Mouse (Mus musculus) heart, postnatal 0 days (tissue): ENCODE measurements around the gene Kif23. TPM values are rescaled to one million over a fixed set of nuclear protein-coding genes. Genes with fewer than 3 reads are reported as not detected.
A peak's percentile ranks its signal among the peaks of the same experiment; 100 is the strongest.

Experiments used
- ATAC-seq: fragments of 200-750 bp; cut with Nextera tagmentation; 2 replicates; pipeline ENCODE4 v1.8.0; 2017; ENCODE audit warnings: low read depth, moderate number of reproducible peaks, moderate library complexity; ENCODE audit not compliant: insufficient read depth
- DNase-seq: peaks from one replicate; pipeline ENCODE4 v3.0.0-alpha.2; 2016; ENCODE audit warnings: low spot score
- H3K27ac ChIP-seq: fragments of 300-500 bp; sonication (generic); 2 replicates; pipeline ENCODE4 v1.5.1; 2014; ENCODE audit warnings: low read depth, mild to moderate bottlenecking
- H3K27me3 ChIP-seq: fragments of 300-500 bp; sonication (generic); 2 replicates; pipeline ENCODE4 v1.6.1; 2014; ENCODE audit warnings: low read length, mixed read lengths; ENCODE audit not compliant: control insufficient read depth, insufficient read depth
- H3K36me3 ChIP-seq: fragments of 300-500 bp; sonication (generic); replicated peaks from 2 replicates; pipeline ENCODE4 v1.6.1; 2014; ENCODE audit warnings: low read length, mixed read lengths; ENCODE audit not compliant: control insufficient read depth, insufficient read depth
- H3K4me1 ChIP-seq: fragments of 300-500 bp; sonication (generic); 2 replicates; pipeline ENCODE4 v1.6.1; 2014; ENCODE audit warnings: antibody characterized with exemption; ENCODE audit not compliant: control insufficient read depth, insufficient read depth
- H3K4me2 ChIP-seq: fragments of 300-500 bp; sonication (generic); 2 replicates; pipeline ENCODE4 v1.6.1; 2014; ENCODE audit warnings: low read depth, mild to moderate bottlenecking, low read length, moderate library complexity
- H3K4me3 ChIP-seq: fragments of 300-500 bp; sonication (generic); 2 replicates; pipeline ENCODE4 v1.5.1; 2014; ENCODE audit warnings: low read depth, low read length
- H3K9ac ChIP-seq: fragments of 300-500 bp; sonication (generic); replicated peaks from 2 replicates; pipeline ENCODE4 v1.6.1; 2014; ENCODE audit warnings: low read depth, low read length, mixed read lengths
- H3K9me3 ChIP-seq: fragments of 300-500 bp; sonication (generic); replicated peaks from 2 replicates; pipeline ENCODE4 v1.6.1; 2016; ENCODE audit warnings: low read length; ENCODE audit not compliant: control insufficient read depth
- CTCF ChIP-seq: IDR thresholded peaks from 2 replicates; pipeline ENCODE4 v1.5.1; 2016; ENCODE audit warnings: antibody characterized with exemption, control low read depth, low read depth
- EP300 ChIP-seq: IDR thresholded peaks from 2 replicates; pipeline ENCODE4 v1.6.1; 2016; ENCODE audit warnings: antibody characterized with exemption, low read depth
- WGBS: fragments of 180-500 bp; shearing (Covaris S2); extraction: QIAGEN DNeasy Blood & Tissue Kit; methylation state at CpG from one replicate; pipeline ENCODE4 v1.1.7; 2014; 5-methylcytosine and 5-hydroxymethylcytosine counted together
- polyA plus RNA-seq: library from polyadenylated mRNA; unstranded; fragments of >200 nt; fragmentation: Nextera tagmentation; extraction: Ambion mirVana; gene quantifications from 2 replicates; pipeline ENCODE4 v1.2.1, GENCODE M21; 2015
- total RNA-seq: library from RNA; depleted of rRNA; stranded (reverse); fragments of >200 nt; gene quantifications from 2 replicates; pipeline ENCODE4 v1.2.3, GENCODE M21; 2014; ENCODE audit warnings: low replicate concordance

Kif23 gene
- total and polyA plus RNA-seq, 2 experiments from 2014 or later, result 9.9 to 17.6 TPM

- Histone ChIP-seq H3K27ac (peak within 1 kb of the TSS; percentile 96), H3K9ac (peak within 1 kb of the TSS; percentile 74), H3K4me2 (peak within 1 kb of the TSS; percentile 74), H3K4me1 (peaks cover 12% of the 10 kb centered on the region), H3K27me3 (no peaks in the 10 kb centered on the region), H3K9me3 (no peaks in the 10 kb centered on the region), H3K36me3 (peaks cover 32% of the 10 kb centered on the region), H3K4me3 (peak within 1 kb of the TSS; percentile 79)
- ATAC-seq (peak; percentile 96), DNase-seq (peak; percentile 97)
- no peak for TF ChIP-seq CTCF
- TF ChIP-seq EP300, result peak; percentile 40; the same call in 1 of the 2 replicates
- WGBS, result under 1% methylated on average over 68 of the region's 70 CpGs
Observed at GRCm38 (mm10) chr9:61914203-61914916, 32.2 kb downstream of the Kif23 start, which contains the start of gene Rplp1. TSS of gene Rplp1 (minus strand) at chr9:61914542.

GRCm38 (mm10) chr9:61911300-61912128 is 35.1 kb downstream of the Kif23 start:
- ATAC-seq, result no peak
- Histone ChIP-seq H3K9ac (no peak overlapping the region), H3K4me2 (no peak overlapping the region), H3K4me1 (peaks cover 12% of the 10 kb centered on the region), H3K36me3 (peaks cover 19% of the 10 kb centered on the region), H3K4me3 (no peak overlapping the region), H3K9me3 (no peaks in the 10 kb centered on the region), H3K27me3 (no peaks in the 10 kb centered on the region), H3K27ac (no peak overlapping the region)
- WGBS, result 64% methylated on average over 6 of the region's 6 CpGs
- DNase-seq, result no peak
- TF ChIP-seq CTCF, result no peak
- TF ChIP-seq EP300, result no peak

GRCm38 (mm10) chr9:61910526-61911256 is 35.9 kb downstream of the Kif23 start:
- 29% methylated on average over 20 of the region's 20 CpGs for WGBS

GRCm38 (mm10) chr9:61909633-61910032 is 36.9 kb downstream of the Kif23 start:
- Histone ChIP-seq H3K27ac (no peak overlapping the region), H3K4me2 (no peak overlapping the region), H3K4me3 (no peak overlapping the region), H3K36me3 (peaks cover 17% of the 10 kb centered on the region), H3K9me3 (no peaks in the 10 kb centered on the region), H3K9ac (no peak overlapping the region), H3K4me1 (peaks cover 8% of the 10 kb centered on the region), H3K27me3 (no peaks in the 10 kb centered on the region)
- DNase-seq, result no peak
- 48% methylated on average over 1 of the region's 1 CpGs for WGBS
- TF ChIP-seq CTCF (no peak), EP300 (no peak)
- ATAC-seq, result no peak

More at GRCm38 (mm10) chr9:61910526-61911256, 35.9 kb downstream of the Kif23 start:
- H3K4me3 ChIP-seq, result no peak overlapping the region
- no peaks in the 10 kb centered on the region for H3K9me3 ChIP-seq
- H3K4me1 ChIP-seq, result peaks cover 12% of the 10 kb centered on the region
- ATAC-seq, result no peak
- no peak for TF ChIP-seq EP300
- no peaks in the 10 kb centered on the region for H3K27me3 ChIP-seq
- H3K27ac ChIP-seq, result no peak overlapping the region
- H3K36me3 ChIP-seq, result peaks cover 17% of the 10 kb centered on the region
- no peak for DNase-seq
- no peak overlapping the region for H3K4me2 ChIP-seq
- no peak overlapping the region for H3K9ac ChIP-seq

- TF ChIP-seq CTCF (no peak), EP300 (no peak)
- peaks cover 8% of the 10 kb centered on the region for H3K4me1 ChIP-seq
- no peak for ATAC-seq
- H3K36me3 ChIP-seq, result peaks cover 17% of the 10 kb centered on the region
- no peak overlapping the region for H3K4me2 ChIP-seq
- H3K9ac ChIP-seq, result no peak overlapping the region
- no peak overlapping the region for H3K4me3 ChIP-seq
- 0 out of 2 replicates have a peak, but pooled peaks cover 1% of the 10 kb centered on the region for H3K27me3 ChIP-seq
- no peaks in the 10 kb centered on the region for H3K9me3 ChIP-seq
- H3K27ac ChIP-seq, result no peak overlapping the region
- DNase-seq, result no peak
- 87% methylated on average over 11 of the region's 11 CpGs for WGBS
Observed at GRCm38 (mm10) chr9:61908832-61909407, 37.7 kb downstream of the Kif23 start.
